Mouse (Mus musculus): ENCODE measurements at regions not wholly inside any gene's neighbourhood (a gene's known extent, or its start where the extent isn't known, plus 50 kb on each side); places are given as distances from the start of the nearest gene placed in this dataset. TPM values are rescaled to one million over a fixed set of nuclear protein-coding genes. Genes with fewer than 3 reads are reported as not detected.

GRCm38 (mm10) chr4:67677589-67677988 is 850.2 kb downstream of the Tlr4 start:
- no peak for ATAC-seq (replicated peaks; ENCODE audit: low FRiP score)
- H3K9ac ChIP-seq = no peak overlapping the region
- no peaks in the 10 kb centered on the region for H3K4me1 ChIP-seq
- H3K36me3 ChIP-seq = no peaks in the 10 kb centered on the region
- no peak overlapping the region for H3K27ac ChIP-seq
- no peak overlapping the region for H3K4me2 ChIP-seq
- H3K27me3 ChIP-seq = no peaks in the 10 kb centered on the region
- H3K4me3 ChIP-seq (replicated peaks) = no peak overlapping the region
- WGBS = 85% methylated on average over 1 of the region's 1 CpGs
- H3K9me3 ChIP-seq (replicated peaks) = no peaks in the 10 kb centered on the region

GRCm38 (mm10) chr4:67698438-67698837 is 871.1 kb downstream of the Tlr4 start:
- ATAC-seq (replicated peaks; ENCODE audit: low FRiP score) = no peak
- H3K36me3 ChIP-seq = no peaks in the 10 kb centered on the region

More at GRCm38 (mm10) chr4:67698438-67698837, 871.1 kb downstream of the Tlr4 start:
- Histone ChIP-seq H3K27ac (no peak overlapping the region), H3K4me3 (replicated peaks) (no peak overlapping the region), H3K27me3 (no peaks in the 10 kb centered on the region), H3K4me2 (no peak overlapping the region), H3K9ac (no peak overlapping the region), H3K9me3 (replicated peaks) (no peaks in the 10 kb centered on the region), H3K4me1 (no peaks in the 10 kb centered on the region)

Small RNAs in the stretch of these regions (microRNA-seq; reads per million reads assigned to microRNA genes)
- not detected for gene Gm44497
